ENCODE assay signal across 20 mouse cellular contexts in the genomic region with DNA sequence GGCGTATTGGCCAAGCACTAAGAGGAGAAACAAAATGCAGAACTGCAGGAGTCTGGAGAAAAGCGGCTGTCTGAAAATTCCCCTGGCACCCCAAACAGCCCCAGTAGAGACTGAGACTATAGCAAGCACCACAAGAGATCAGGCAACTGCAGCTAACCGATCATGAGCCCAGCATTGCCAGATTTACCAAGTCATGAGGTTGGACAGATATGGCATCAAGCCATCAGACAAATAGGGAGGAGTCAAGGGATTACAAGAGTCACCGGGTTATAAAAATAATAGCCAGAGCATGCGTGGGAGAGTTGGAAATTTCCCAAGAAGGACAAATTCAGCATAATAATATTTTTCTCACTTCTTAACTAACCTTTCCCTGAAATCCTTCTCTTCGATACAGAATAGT. TPM values are rescaled to one million over a fixed set of nuclear protein-coding genes. Genes with fewer than 3 reads are reported as not detected.
DNase-seq lines count a peak whose midpoint lies in the region; ATAC-seq and TF ChIP-seq lines count a peak whose summit lies in the region.
"Had no signal": no experiment of that assay in that cellular context is flagged by ENCODE, and none has a peak within 500 bp of the region (broad histone marks: within the 10 kb centered on the region; RNA-seq: fewer than 3 reads in every experiment).

No protein-coding gene starts in this region.

- DNase-seq in adrenal gland, adult 2 months, result peak; percentile 10
- no peak for DNase-seq in adrenal gland, postnatal 25 days
- peak; percentile 1 for DNase-seq in forebrain, embryonic 14.5 days (ENCODE audit: low spot score)
- peak; percentile 8 for DNase-seq in kidney, adult 2 months
- DNase-seq in kidney, postnatal 4 days, result no peak
- DNase-seq: cerebellum, adult 11 months; gastrocnemius, postnatal 36 days; heart, postnatal 4 days; kidney, adult 18-20 months; kidney, postnatal 14 days; liver, postnatal 0 days had no signal

- H3K36me3 ChIP-seq in forebrain, embryonic 14.5 days (ENCODE audit: control insufficient read depth, insufficient read depth, low read length), result no peaks in the 10 kb centered on the region
- no peaks in the 10 kb centered on the region for H3K36me3 ChIP-seq in forebrain, embryonic 15.5 days
- no peaks in the 10 kb centered on the region for H3K36me3 ChIP-seq in kidney, adult 2 months (ENCODE audit: control insufficient read depth, insufficient read depth, low read length)
- H3K36me3 ChIP-seq in midbrain, embryonic 13.5 days, result no peaks in the 10 kb centered on the region; the same call in 1 of the 2 replicates
- H3K36me3 ChIP-seq: embryonic facial prominence, embryonic 15.5 days; heart, embryonic 13.5 days; midbrain, embryonic 12.5 days had no signal

- 92% methylated on average over 6 of the region's 6 CpGs for WGBS in forebrain, embryonic 14.5 days
- WGBS in forebrain, embryonic 15.5 days, result 86% methylated on average over 6 of the region's 6 CpGs
- 75% methylated on average over 6 of the region's 6 CpGs for WGBS in kidney, adult 2 months
- WGBS in midbrain, embryonic 13.5 days, result 96% methylated on average over 6 of the region's 6 CpGs

- ATAC-seq in forebrain, embryonic 14.5 days, result no peak
- ATAC-seq in forebrain, embryonic 15.5 days (replicated peaks), result no peak
- peak; percentile 73 for ATAC-seq in megakaryocyte-erythroid progenitor cell, adult 5-6 weeks (replicated peaks; ENCODE audit: low FRiP score, low TSS enrichment, poor library complexity, severe bottlenecking)
- no peak for ATAC-seq in midbrain, embryonic 13.5 days

- H3K9me3 ChIP-seq in forebrain, embryonic 14.5 days (replicated peaks; ENCODE audit: control insufficient read depth, low read length), result no peaks in the 10 kb centered on the region
- no peaks in the 10 kb centered on the region for H3K9me3 ChIP-seq in forebrain, embryonic 15.5 days
- no peaks in the 10 kb centered on the region for H3K9me3 ChIP-seq in midbrain, embryonic 13.5 days
- H3K9me3 ChIP-seq: embryonic facial prominence, embryonic 15.5 days; heart, embryonic 13.5 days; limb, embryonic 10.5 days; midbrain, embryonic 12.5 days had no signal

- no peak overlapping the region for H3K9ac ChIP-seq in forebrain, embryonic 14.5 days (ENCODE audit: low read length)
- no peak overlapping the region for H3K9ac ChIP-seq in forebrain, embryonic 15.5 days (replicated peaks)
- H3K9ac ChIP-seq in midbrain, embryonic 13.5 days (replicated peaks), result no peak overlapping the region
- H3K9ac ChIP-seq: embryonic facial prominence, embryonic 15.5 days; heart, embryonic 13.5 days; hindbrain, embryonic 14.5 days; liver, postnatal 0 days; midbrain, embryonic 12.5 days had no signal

- no peak overlapping the region for H3K4me2 ChIP-seq in forebrain, embryonic 14.5 days (ENCODE audit: low read length)
- no peak overlapping the region for H3K4me2 ChIP-seq in forebrain, embryonic 15.5 days (replicated peaks)
- H3K4me2 ChIP-seq in midbrain, embryonic 13.5 days (replicated peaks), result no peak overlapping the region

- 0 out of 2 replicates have a peak, but pooled peaks cover 2% of the 10 kb centered on the region for H3K4me1 ChIP-seq in forebrain, embryonic 14.5 days (ENCODE audit: control insufficient read depth, insufficient read depth, low read length)
- peaks cover 20% of the 10 kb centered on the region for H3K4me1 ChIP-seq in forebrain, embryonic 15.5 days
- H3K4me1 ChIP-seq in kidney, adult 2 months (ENCODE audit: control insufficient read depth, insufficient read depth, low read length), result peaks cover 3% of the 10 kb centered on the region; the same call in 1 of the 2 replicates
- H3K4me1 ChIP-seq in midbrain, embryonic 13.5 days (replicated peaks), result peaks cover 18% of the 10 kb centered on the region

- no peak for TF ChIP-seq POLR2A in kidney, adult 2 months (IDR thresholded peaks at IDR 0.05; ENCODE audit: low read depth, low read length)

- no peak overlapping the region for H3K4me3 ChIP-seq in forebrain, embryonic 14.5 days (ENCODE audit: low read depth, low read length)
- H3K4me3 ChIP-seq in forebrain, embryonic 15.5 days, result no peak overlapping the region
- H3K4me3 ChIP-seq in kidney, adult 2 months (ENCODE audit: insufficient read depth, low read depth, low read length), result no peak overlapping the region
- no peak overlapping the region for H3K4me3 ChIP-seq in midbrain, embryonic 13.5 days (replicated peaks)

- no peaks in the 10 kb centered on the region for H3K27me3 ChIP-seq in forebrain, embryonic 14.5 days (replicated peaks; ENCODE audit: control insufficient read depth, insufficient read depth, low read length)
- no peaks in the 10 kb centered on the region for H3K27me3 ChIP-seq in forebrain, embryonic 15.5 days
- H3K27me3 ChIP-seq in kidney, adult 2 months (replicated peaks; ENCODE audit: control insufficient read depth, insufficient read depth, low read length), result no peaks in the 10 kb centered on the region
- no peaks in the 10 kb centered on the region for H3K27me3 ChIP-seq in midbrain, embryonic 13.5 days
- H3K27me3 ChIP-seq: embryonic facial prominence, embryonic 15.5 days; midbrain, embryonic 12.5 days had no signal

- no peak overlapping the region for H3K27ac ChIP-seq in forebrain, embryonic 14.5 days (ENCODE audit: low read depth, low read length)
- no peak overlapping the region for H3K27ac ChIP-seq in forebrain, embryonic 15.5 days (replicated peaks)
- H3K27ac ChIP-seq in kidney, adult 2 months (ENCODE audit: insufficient read depth, low read depth, low read length), result no peak overlapping the region
- no peak overlapping the region for H3K27ac ChIP-seq in midbrain, embryonic 13.5 days
- H3K27ac ChIP-seq: embryonic facial prominence, embryonic 15.5 days; heart, embryonic 13.5 days; macrophage; midbrain, embryonic 12.5 days had no signal

- TF ChIP-seq CTCF in kidney, adult 2 months (conservative IDR thresholded peaks at IDR 0.05; ENCODE audit: insufficient read depth, insufficient read length, low read depth, low read length), result no peak

RNA-seq across cellular contexts. Expression of gene Uchl3, which starts 1.2 kb away (rescaled TPM):
- total RNA-seq in adrenal gland, adult 2 months (2021), result 10 to 100 TPM; 44.5 to 44.6 TPM
- 2.3 and 4.7 TPM in 2 replicates for polyA plus RNA-seq in adrenal gland, adult 2 months (2012; rRNA removed)
- 38.4 and 41.3 TPM in 2 replicates for total RNA-seq in adrenal gland, postnatal 25 days (2021)
- polyA plus RNA-seq in forebrain, embryonic 14.5 days (2014; fragmentation: Nextera tagmentation; extraction: Ambion mirVana), result 260 and 265 TPM in 2 replicates
- 222 and 223 TPM in 2 replicates for polyA plus RNA-seq in forebrain, embryonic 15.5 days (2015; fragmentation: Nextera tagmentation; extraction: Ambion mirVana)
- 17.7 and 20.3 TPM in 2 replicates for polyA plus RNA-seq in kidney, adult 2 months (2012; rRNA removed)
- 90.6 and 112 TPM in 2 replicates for total RNA-seq in megakaryocyte-erythroid progenitor cell, adult 5-6 weeks (2014; fragmentation: Nextera tagmentation)
- 77.6 and 85.8 TPM in 2 replicates for total RNA-seq in megakaryocyte-erythroid progenitor cell, adult 5-6 weeks (2017)
- polyA plus RNA-seq in midbrain, embryonic 13.5 days (2015; fragmentation: Nextera tagmentation; extraction: Ambion mirVana), result 234 and 260 TPM in 2 replicates

RNA-seq across cellular contexts. Expression of gene Commd6, which starts 12.1 kb away (rescaled TPM):
- 10 to 100 TPM; 99.7 to 99.8 TPM for total RNA-seq in adrenal gland, adult 2 months (2021)
- 19.7 and 36.4 TPM in 2 replicates for polyA plus RNA-seq in adrenal gland, adult 2 months (2012; rRNA removed)
- 101 and 111 TPM in 2 replicates for total RNA-seq in adrenal gland, postnatal 25 days (2021)
- polyA plus RNA-seq in forebrain, embryonic 14.5 days (2014; fragmentation: Nextera tagmentation; extraction: Ambion mirVana), result 81.2 and 85.4 TPM in 2 replicates
- polyA plus RNA-seq in forebrain, embryonic 15.5 days (2015; fragmentation: Nextera tagmentation; extraction: Ambion mirVana), result 101 and 103 TPM in 2 replicates
- 40.6 and 48.6 TPM in 2 replicates for polyA plus RNA-seq in kidney, adult 2 months (2012; rRNA removed)
- 50.8 and 57.6 TPM in 2 replicates for total RNA-seq in megakaryocyte-erythroid progenitor cell, adult 5-6 weeks (2014; fragmentation: Nextera tagmentation)
- 31.7 and 40.1 TPM in 2 replicates for total RNA-seq in megakaryocyte-erythroid progenitor cell, adult 5-6 weeks (2017)
- 102 and 107 TPM in 2 replicates for polyA plus RNA-seq in midbrain, embryonic 13.5 days (2015; fragmentation: Nextera tagmentation; extraction: Ambion mirVana)

RNA-seq across cellular contexts. Expression of gene Tbc1d4, which starts 43.6 kb away (rescaled TPM):
- 10 to 100 TPM; 53.6 to 65.4 TPM for total RNA-seq in adrenal gland, adult 2 months (2021)
- 20.4 and 24.3 TPM in 2 replicates for polyA plus RNA-seq in adrenal gland, adult 2 months (2012; rRNA removed)
- total RNA-seq in adrenal gland, postnatal 25 days (2021), result 52.8 and 87.6 TPM in 2 replicates
- 5.6 and 6.1 TPM in 2 replicates for polyA plus RNA-seq in forebrain, embryonic 14.5 days (2014; fragmentation: Nextera tagmentation; extraction: Ambion mirVana)
- polyA plus RNA-seq in forebrain, embryonic 15.5 days (2015; fragmentation: Nextera tagmentation; extraction: Ambion mirVana), result 9.1 and 9.2 TPM in 2 replicates
- 7.4 and 8.9 TPM in 2 replicates for polyA plus RNA-seq in kidney, adult 2 months (2012; rRNA removed)
- total RNA-seq in megakaryocyte-erythroid progenitor cell, adult 5-6 weeks (2014; fragmentation: Nextera tagmentation), result 5.8 and 6.1 TPM in 2 replicates
- 6.4 and 9.7 TPM in 2 replicates for total RNA-seq in megakaryocyte-erythroid progenitor cell, adult 5-6 weeks (2017)
- polyA plus RNA-seq in midbrain, embryonic 13.5 days (2015; fragmentation: Nextera tagmentation; extraction: Ambion mirVana), result 6.5 and 7.0 TPM in 2 replicates

Comparison
In these comparisons a context has a peak if more than half of its experiments do, and no peak if none do; other contexts are left out.
1. DNase-seq: peak in adrenal gland, adult 2 months (single experiment), forebrain, embryonic 14.5 days (single experiment) and kidney, adult 2 months (single experiment); none in adrenal gland, postnatal 25 days (single experiment) and kidney, postnatal 4 days (0 of 2).
2. RNA of gene Uchl3, which starts 1.2 kb away (polyA plus RNA-seq): 260 to 265 TPM in forebrain, embryonic 14.5 days, 234 to 260 TPM in midbrain, embryonic 13.5 days and 222 to 223 TPM in forebrain, embryonic 15.5 days; 17.7 to 20.3 TPM in kidney, adult 2 months and 2.3 to 4.7 TPM in adrenal gland, adult 2 months; every median in the first group is over 10 times any median in the second.